Mouse (Mus musculus) brain, embryonic 14.5 days (tissue): ENCODE data around the gene Rhbdd1.

ENCODE experiments used
- CTCF ChIP-seq: fragments of 200-500 bp; IDR thresholded peaks from 2 replicates; pipeline ENCODE4 v1.5.1; 2012; ENCODE audit warnings: inconsistent platforms, mild to moderate bottlenecking, moderate library complexity, borderline replicate concordance; ENCODE audit not compliant: insufficient read depth, insufficient read length; ENCODE audit errors: extremely low read depth
- POLR2A ChIP-seq: fragments of 200-500 bp; IDR thresholded peaks from 2 replicates; pipeline ENCODE4 v1.6.1; 2012; ENCODE audit warnings: mild to moderate bottlenecking, inconsistent platforms, borderline replicate concordance; ENCODE audit not compliant: poor library complexity, insufficient read depth, insufficient read length, severe bottlenecking; ENCODE audit errors: extremely low read depth

- TF ChIP-seq CTCF (no peak), POLR2A (no peak)
Observed at GRCm38 (mm10) chr1:82409271-82409670, 93.0 kb downstream of the Rhbdd1 start.
